Mouse (Mus musculus) limb, embryonic 14.5 days (tissue): ENCODE results near the gene Fam20b. TPM values are rescaled to one million over a fixed set of nuclear protein-coding genes. Genes with fewer than 3 reads are reported as not detected.

Source experiments
- ATAC-seq: fragments of 200-750 bp; cut with Nextera tagmentation; 2 replicates; pipeline ENCODE4 v1.8.0; 2017; ENCODE audit warnings: low read depth, moderate number of reproducible peaks, moderate TSS enrichment; ENCODE audit not compliant: low FRiP score
- DNase-seq: peaks from one replicate; pipeline ENCODE4 v3.0.0-alpha.2; 2015; ENCODE audit warnings: low spot score
- H3K27ac ChIP-seq: fragments of 300-500 bp; sonication (generic); replicated peaks from 2 replicates; pipeline ENCODE4 v1.5.1; 2014; ENCODE audit warnings: low read depth, mild to moderate bottlenecking, low read length, moderate library complexity, mixed read lengths
- H3K27me3 ChIP-seq: fragments of 300-500 bp; sonication (generic); 2 replicates; pipeline ENCODE4 v1.6.1; 2014; ENCODE audit warnings: low read length, mixed read lengths; ENCODE audit not compliant: control insufficient read depth, insufficient read depth
- H3K36me3 ChIP-seq: fragments of 300-500 bp; sonication (generic); 2 replicates; pipeline ENCODE4 v1.6.1; 2014; ENCODE audit warnings: mild to moderate bottlenecking, low read length, moderate library complexity, mixed read lengths; ENCODE audit not compliant: control insufficient read depth, insufficient read depth
- H3K4me1 ChIP-seq: fragments of 300-500 bp; sonication (generic); 2 replicates; pipeline ENCODE4 v1.6.1; 2014; ENCODE audit warnings: antibody characterized with exemption, low read length, mixed read lengths; ENCODE audit not compliant: control insufficient read depth, insufficient read depth
- H3K4me2 ChIP-seq: fragments of 300-500 bp; sonication (generic); replicated peaks from 2 replicates; pipeline ENCODE4 v1.6.1; 2014; ENCODE audit warnings: low read depth, mild to moderate bottlenecking, low read length, moderate library complexity; ENCODE audit not compliant: severe bottlenecking
- H3K4me3 ChIP-seq: fragments of 300-500 bp; sonication (generic); replicated peaks from 2 replicates; pipeline ENCODE4 v1.5.1; 2014; ENCODE audit warnings: low read length
- H3K9ac ChIP-seq: fragments of 300-500 bp; sonication (generic); 2 replicates; pipeline ENCODE4 v1.6.1; 2014; ENCODE audit warnings: mild to moderate bottlenecking, low read depth, low read length, moderate library complexity; ENCODE audit not compliant: severe bottlenecking
- H3K9me3 ChIP-seq: fragments of 300-500 bp; sonication (generic); 2 replicates; pipeline ENCODE4 v1.6.1; 2016; ENCODE audit warnings: low read length; ENCODE audit not compliant: control insufficient read depth
- POLR2A ChIP-seq: fragments of 200-500 bp; IDR thresholded peaks from 2 replicates; pipeline ENCODE4 v1.8.0; 2012; ENCODE audit warnings: inconsistent platforms, mild to moderate bottlenecking, moderate library complexity, borderline replicate concordance; ENCODE audit not compliant: insufficient read depth, insufficient read length; ENCODE audit errors: extremely low read depth
- WGBS: fragments of 180-500 bp; shearing (Covaris S2); extraction: QIAGEN DNeasy Blood & Tissue Kit; methylation state at CpG from one replicate; pipeline ENCODE4 v1.1.7; 2014; 5-methylcytosine and 5-hydroxymethylcytosine counted together
- polyA plus RNA-seq, 2 experiments: library from polyadenylated mRNA; depleted of rRNA in 1 of 2; stranded (reverse) in 1 of 2; unstranded in 1 of 2; fragments of >200 nt; fragmentation: Nextera tagmentation in 1 of 2; extraction: Ambion mirVana in 1 of 2; gene quantifications; 2 replicates each; pipeline versions ENCODE4 v1.2.1 to v1.2.3; 2012 to 2014

Fam20b gene
- polyA plus RNA-seq, 2 experiments = 33.5 to 35.8 TPM

DNA sequence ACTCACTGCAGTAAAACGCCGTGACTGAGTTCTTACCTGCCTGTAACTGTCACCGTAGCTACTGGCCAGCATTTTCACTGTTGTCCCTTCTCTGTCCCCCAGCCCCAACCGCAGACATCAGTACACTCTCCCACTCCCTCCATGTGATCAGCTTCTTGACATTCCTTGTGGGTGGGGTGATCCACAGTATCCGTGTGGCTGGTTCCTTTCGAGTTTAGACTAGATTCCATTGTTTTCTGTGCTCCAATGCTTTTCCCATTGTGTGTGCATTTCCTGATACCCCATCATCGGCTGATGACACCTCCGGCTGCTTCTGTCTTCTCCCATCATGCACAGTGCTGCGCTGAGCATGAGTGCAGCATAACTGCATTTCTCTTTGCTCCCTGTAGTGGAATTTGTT lies 68.3 kb downstream of the Fam20b start:
- Histone ChIP-seq H3K27ac (no peak overlapping the region), H3K4me2 (no peak overlapping the region), H3K4me3 (no peak overlapping the region), H3K36me3 (peaks cover 9% of the 10 kb centered on the region), H3K4me1 (peaks cover 16% of the 10 kb centered on the region), H3K27me3 (no peaks in the 10 kb centered on the region), H3K9me3 (no peaks in the 10 kb centered on the region), H3K9ac (no peak overlapping the region)
- no peak for TF ChIP-seq POLR2A
- ATAC-seq (no peak), DNase-seq (no peak)
- 86% methylated on average over 9 of the region's 9 CpGs for WGBS

DNA sequence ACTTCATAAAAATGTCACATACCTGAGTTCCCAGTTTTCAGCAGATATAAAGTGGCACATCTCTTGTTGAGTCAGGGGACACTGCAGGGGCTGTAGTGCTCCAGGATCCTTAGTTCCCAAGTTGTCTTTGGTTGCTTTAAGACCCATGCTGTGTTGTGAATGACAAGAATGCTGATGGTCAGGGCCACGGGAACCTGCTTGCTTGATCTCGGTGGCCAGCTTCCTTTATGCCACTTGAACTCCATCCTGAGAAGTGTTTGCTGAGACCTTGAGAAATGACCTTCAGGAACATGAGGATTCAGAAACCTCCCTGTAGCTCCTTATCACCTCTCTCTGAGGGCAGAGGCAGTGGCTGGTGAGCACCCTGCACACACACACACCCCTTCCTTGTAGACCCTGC lies 70.2 kb downstream of the Fam20b start:
- ATAC-seq (no peak), DNase-seq (no peak)
- 42% methylated on average over 2 of the region's 2 CpGs for WGBS
- Histone ChIP-seq H3K27me3 (no peaks in the 10 kb centered on the region), H3K36me3 (peaks cover 9% of the 10 kb centered on the region), H3K4me3 (no peak overlapping the region), H3K4me2 (no peak overlapping the region), H3K4me1 (peaks cover 12% of the 10 kb centered on the region), H3K9ac (no peak overlapping the region), H3K27ac (no peak overlapping the region), H3K9me3 (no peaks in the 10 kb centered on the region)
- TF ChIP-seq POLR2A = no peak

DNA sequence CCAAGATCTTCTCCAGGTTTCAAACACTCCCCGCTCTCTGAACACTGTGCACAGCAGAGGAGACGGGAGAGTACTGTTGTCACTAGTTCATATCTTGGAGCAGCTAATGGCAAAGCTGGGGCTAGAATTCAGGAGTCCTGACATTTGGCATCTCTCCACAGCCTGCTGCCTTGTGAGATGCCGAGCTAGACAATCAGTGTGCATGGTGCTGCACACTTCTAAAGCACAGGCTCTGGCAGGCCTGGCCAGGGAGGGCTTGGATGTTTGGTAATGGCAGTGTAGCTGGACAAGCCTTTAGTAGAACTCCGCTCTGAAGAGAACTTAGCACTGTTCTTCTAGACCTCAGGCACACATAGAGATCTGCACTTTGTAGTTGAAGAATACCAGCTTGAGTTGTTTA lies 72.9 kb downstream of the Fam20b start:
- 70% methylated on average over 4 of the region's 4 CpGs for WGBS
- no peaks in the 10 kb centered on the region for H3K27me3 ChIP-seq

GRCm38 (mm10) chr1:156644780-156645523 lies 73.9 kb downstream of the Fam20b start:
- no peak for TF ChIP-seq POLR2A
- Histone ChIP-seq H3K9me3 (no peaks in the 10 kb centered on the region), H3K4me3 (no peak overlapping the region), H3K4me1 (peaks cover 13% of the 10 kb centered on the region), H3K27me3 (no peaks in the 10 kb centered on the region), H3K36me3 (peaks cover 44% of the 10 kb centered on the region), H3K27ac (no peak overlapping the region), H3K4me2 (no peak overlapping the region), H3K9ac (no peak overlapping the region)
- WGBS = 47% methylated on average over 13 of the region's 13 CpGs
- DNase-seq = no peak
- ATAC-seq = no peak

More for the DNA sequence above, 72.9 kb downstream of the Fam20b start:
- H3K27ac ChIP-seq = no peak overlapping the region
- no peak for TF ChIP-seq POLR2A
- H3K9ac ChIP-seq = no peak overlapping the region
- H3K4me2 ChIP-seq = no peak overlapping the region
- ATAC-seq = no peak
- H3K36me3 ChIP-seq = peaks cover 33% of the 10 kb centered on the region
- no peak overlapping the region for H3K4me3 ChIP-seq
- DNase-seq = no peak
- no peaks in the 10 kb centered on the region for H3K9me3 ChIP-seq
- H3K4me1 ChIP-seq = peaks cover 13% of the 10 kb centered on the region

GRCm38 (mm10) chr1:156644061-156644460 lies 74.8 kb downstream of the Fam20b start:
- Histone ChIP-seq H3K4me3 (no peak overlapping the region), H3K27ac (no peak overlapping the region), H3K4me1 (peaks cover 13% of the 10 kb centered on the region), H3K4me2 (no peak overlapping the region), H3K36me3 (peaks cover 49% of the 10 kb centered on the region), H3K9ac (no peak overlapping the region), H3K27me3 (no peaks in the 10 kb centered on the region), H3K9me3 (no peaks in the 10 kb centered on the region)
- 33% methylated on average over 10 of the region's 10 CpGs for WGBS
- ATAC-seq (no peak), DNase-seq (no peak)
- no peak for TF ChIP-seq POLR2A
